Mouse (Mus musculus): Measurements from ENCODE around the gene Etnk2.

DNA sequence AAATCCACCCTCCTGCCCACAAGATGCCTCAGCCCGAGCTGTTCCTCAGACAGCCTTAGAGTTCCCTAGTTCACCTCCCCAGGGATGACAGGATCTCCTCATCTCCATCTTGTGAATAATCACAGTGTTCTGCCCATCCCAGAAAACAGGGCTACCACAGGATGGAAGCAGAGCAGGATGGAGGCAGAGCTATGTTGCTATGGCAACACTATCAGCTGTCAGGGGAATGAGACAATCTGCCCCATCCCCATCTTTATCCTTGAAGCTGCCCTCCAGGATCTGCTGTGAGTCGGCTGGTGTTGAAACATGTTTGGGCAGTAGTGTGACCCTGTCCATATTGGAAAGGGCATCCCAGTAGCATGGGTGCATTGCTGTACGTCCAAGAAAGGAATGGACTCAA lies 32.2 kb upstream of the Etnk2 start:
- no peak for TF ChIP-seq CTCF (IDR thresholded peaks at IDR 0.05; ENCODE audit: low read depth, low read length)
- TF ChIP-seq EP300 (IDR thresholded peaks at IDR 0.05; ENCODE audit: insufficient read depth, low read depth, low read length), result no peak
- no peak for TF ChIP-seq POLR2A (IDR thresholded peaks at IDR 0.05; ENCODE audit: insufficient read depth, low read length)
